Mouse (Mus musculus): ENCODE results near the gene Treml4. TPM values are rescaled to one million over a fixed set of nuclear protein-coding genes. Genes with fewer than 3 reads are reported as not detected.

Treml4 gene
- polyA plus RNA-seq, 1 experiment from 2014 or later: 0.12 TPM

DNA sequence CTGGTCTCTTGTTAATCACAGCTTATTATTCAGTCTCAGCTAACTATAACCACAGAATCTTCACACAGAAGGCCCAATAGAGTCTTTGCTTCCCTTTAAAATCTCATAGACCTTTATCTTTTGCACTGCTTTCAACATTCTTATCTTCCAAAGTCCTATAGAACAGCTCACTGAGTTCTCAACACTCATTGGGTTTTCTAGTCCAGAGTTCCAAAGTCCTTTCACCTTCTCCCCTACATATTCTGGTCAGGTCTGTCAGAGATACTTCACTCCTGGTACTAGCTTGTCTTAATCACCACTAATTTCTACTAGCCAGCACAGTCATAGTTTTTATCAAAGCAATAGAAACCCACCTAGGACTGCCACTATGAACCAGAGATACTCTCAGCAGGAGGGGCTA lies 7.5 kb upstream of the Treml4 start:
- H3K36me3 ChIP-seq: no peaks in the 10 kb centered on the region
- no peak overlapping the region for H3K9ac ChIP-seq
- no peak overlapping the region for H3K27ac ChIP-seq
- H3K9me3 ChIP-seq: no peaks in the 10 kb centered on the region; the same call in 1 of the 2 replicates
- H3K4me2 ChIP-seq (replicated peaks): no peak overlapping the region
- no peaks in the 10 kb centered on the region for H3K4me1 ChIP-seq
- no peaks in the 10 kb centered on the region for H3K27me3 ChIP-seq
- ATAC-seq (ENCODE audit: insufficient number of reproducible peaks, insufficient read depth, low FRiP score, low TSS enrichment): no peak
- no peak overlapping the region for H3K4me3 ChIP-seq

DNA sequence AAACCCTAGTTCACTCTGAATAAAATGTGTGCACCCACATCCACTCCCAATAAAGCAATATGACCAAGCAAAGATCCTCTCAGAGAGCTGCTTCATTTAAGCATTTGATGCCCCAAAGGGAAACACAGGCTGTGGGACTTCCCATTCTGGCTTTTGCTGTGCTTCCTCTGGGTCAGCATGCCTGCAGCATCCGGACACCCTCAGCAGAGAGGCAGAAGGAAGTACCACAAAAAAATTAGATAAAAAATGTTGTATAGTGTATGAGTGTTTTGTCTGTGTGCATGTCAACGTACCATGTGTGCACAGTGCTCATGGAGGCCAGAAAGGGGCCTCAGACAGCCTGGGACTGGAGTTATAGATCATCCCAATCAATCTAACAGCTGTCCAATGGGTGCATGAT lies 2.2 kb upstream of the Treml4 start:
- Histone ChIP-seq H3K4me3 (no peak overlapping the region), H3K9ac (no peak overlapping the region), H3K4me2 (replicated peaks) (no peak overlapping the region), H3K36me3 (no peaks in the 10 kb centered on the region), H3K27me3 (no peaks in the 10 kb centered on the region), H3K4me1 (no peaks in the 10 kb centered on the region), H3K27ac (no peak overlapping the region), H3K9me3 (no peaks in the 10 kb centered on the region; the same call in 1 of the 2 replicates)
- 87% methylated on average over 2 of the region's 2 CpGs for WGBS
- ATAC-seq (ENCODE audit: insufficient number of reproducible peaks, insufficient read depth, low FRiP score, low TSS enrichment): no peak

DNA sequence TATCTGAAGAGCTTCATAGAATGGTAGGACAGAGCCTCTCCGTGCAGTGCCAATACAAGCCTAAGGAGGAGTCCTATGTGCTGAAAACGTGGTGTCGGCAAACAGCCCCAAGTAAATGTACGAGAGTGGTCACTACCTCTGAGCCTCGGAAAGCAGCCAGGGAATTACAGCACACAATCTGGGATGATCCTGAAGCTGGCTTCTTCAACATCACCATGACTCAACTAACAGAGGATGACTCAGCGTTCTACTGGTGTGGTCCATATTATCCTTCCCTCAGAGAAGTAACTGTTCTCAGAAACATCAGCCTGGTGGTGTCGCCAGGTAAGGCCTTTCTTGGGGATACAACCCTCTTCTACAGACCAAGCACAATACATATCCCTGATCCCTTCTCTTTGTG lies 567 bp downstream of the Treml4 start:
- no peak overlapping the region for H3K4me2 ChIP-seq (replicated peaks)
- ATAC-seq (ENCODE audit: insufficient number of reproducible peaks, insufficient read depth, low FRiP score, low TSS enrichment): no peak

DNA sequence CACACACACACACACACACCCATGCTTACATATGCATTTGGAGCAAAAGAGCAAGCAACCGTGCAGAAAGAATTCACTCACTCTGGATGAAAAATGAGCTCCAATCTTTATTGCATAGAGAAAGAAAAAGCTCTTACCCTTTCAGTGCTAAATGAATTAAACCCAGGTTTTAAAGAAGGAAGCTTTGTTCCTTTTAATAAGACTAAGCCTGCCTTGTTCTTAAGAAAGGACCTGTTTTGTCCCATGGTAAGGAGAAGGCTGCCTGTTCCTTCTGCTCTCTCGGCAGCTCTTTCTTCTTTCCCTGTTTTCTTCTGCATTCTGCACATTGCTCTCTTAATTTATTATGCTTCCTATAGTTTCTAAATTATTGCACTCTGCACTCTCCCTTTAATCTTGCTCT lies 2.0 kb downstream of the Treml4 start:
- no peak for ATAC-seq (ENCODE audit: insufficient number of reproducible peaks, insufficient read depth, low FRiP score, low TSS enrichment)
- H3K4me3 ChIP-seq: no peak overlapping the region
- no peak overlapping the region for H3K4me2 ChIP-seq (replicated peaks)
- no peaks in the 10 kb centered on the region for H3K36me3 ChIP-seq
- no peak overlapping the region for H3K27ac ChIP-seq
- H3K9ac ChIP-seq: no peak overlapping the region
- no peaks in the 10 kb centered on the region for H3K4me1 ChIP-seq
- 34% methylated on average over 2 of the region's 2 CpGs for WGBS
- H3K27me3 ChIP-seq: no peaks in the 10 kb centered on the region
- H3K9me3 ChIP-seq: no peaks in the 10 kb centered on the region

More for the DNA sequence above, 567 bp downstream of the Treml4 start:
- Histone ChIP-seq H3K9me3 (no peaks in the 10 kb centered on the region), H3K27me3 (no peaks in the 10 kb centered on the region), H3K27ac (no peak overlapping the region), H3K9ac (no peak overlapping the region), H3K36me3 (no peaks in the 10 kb centered on the region), H3K4me1 (no peaks in the 10 kb centered on the region), H3K4me3 (no peak overlapping the region)
- WGBS: 88% methylated on average over 7 of the region's 7 CpGs

DNA sequence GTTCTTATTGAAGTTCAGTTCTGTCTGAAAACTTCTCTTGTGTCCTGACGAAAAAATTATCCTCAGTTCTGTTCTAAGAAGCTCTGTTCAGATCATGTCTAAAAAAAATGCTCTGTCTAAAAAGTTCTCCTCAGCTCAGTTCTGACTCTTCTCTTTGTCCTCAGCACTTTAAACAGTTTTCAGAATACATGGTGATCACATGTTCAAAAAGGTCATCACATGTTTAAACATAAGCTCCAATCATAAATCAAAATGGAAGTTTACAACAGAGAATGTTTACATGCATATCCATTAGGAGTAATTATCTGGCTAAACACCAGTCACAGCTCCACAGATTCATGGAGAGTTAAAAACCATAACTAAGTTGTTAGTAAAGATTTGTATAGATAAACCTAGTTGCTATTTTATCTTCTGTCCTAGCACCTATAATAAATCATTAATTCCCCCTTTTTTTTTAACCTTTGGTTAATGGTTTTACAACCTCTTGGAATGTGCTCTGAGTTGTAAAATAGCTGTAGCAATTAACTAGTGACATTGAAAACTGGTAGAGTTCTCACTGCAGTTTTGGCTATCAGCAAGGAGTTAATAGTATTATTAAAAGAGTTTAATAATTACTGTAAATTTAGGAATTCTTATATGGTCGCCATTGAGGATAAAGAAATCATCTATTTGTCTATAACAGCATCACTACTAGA lies 2.7 kb downstream of the Treml4 start:
- Histone ChIP-seq H3K4me2 (replicated peaks) (no peak overlapping the region), H3K9me3 (no peaks in the 10 kb centered on the region), H3K4me3 (no peak overlapping the region), H3K9ac (no peak overlapping the region), H3K4me1 (no peaks in the 10 kb centered on the region), H3K27ac (no peak overlapping the region), H3K36me3 (no peaks in the 10 kb centered on the region), H3K27me3 (no peaks in the 10 kb centered on the region)
- no peak for ATAC-seq (ENCODE audit: insufficient number of reproducible peaks, insufficient read depth, low FRiP score, low TSS enrichment)
- 54% methylated on average over 2 of the region's 2 CpGs for WGBS

DNA sequence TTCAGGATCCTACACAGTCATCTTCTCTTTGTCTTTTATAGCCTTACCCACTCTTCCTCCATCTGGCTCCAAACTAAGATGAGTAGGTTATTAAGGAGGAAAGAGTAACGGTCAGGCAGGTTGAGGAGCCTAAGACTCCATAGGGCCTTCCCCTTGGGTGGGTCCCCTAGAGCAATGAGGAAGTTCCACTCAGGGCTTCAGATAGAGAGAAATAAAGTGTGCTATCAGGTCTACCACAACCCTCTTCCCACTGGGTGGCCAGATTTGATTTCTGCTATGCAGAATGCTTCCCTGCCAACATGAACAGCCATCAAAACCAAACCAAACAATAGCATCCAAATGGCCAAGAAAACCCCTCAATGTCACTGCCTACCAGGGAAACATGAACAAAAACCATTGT lies 3.5 kb downstream of the Treml4 start:
- Histone ChIP-seq H3K4me1 (no peaks in the 10 kb centered on the region), H3K4me3 (no peak overlapping the region), H3K9ac (no peak overlapping the region), H3K9me3 (no peaks in the 10 kb centered on the region), H3K27ac (no peak overlapping the region), H3K27me3 (no peaks in the 10 kb centered on the region), H3K4me2 (replicated peaks) (no peak overlapping the region), H3K36me3 (no peaks in the 10 kb centered on the region)
- 81% methylated on average over 1 of the region's 1 CpGs for WGBS
- no peak for ATAC-seq (ENCODE audit: insufficient number of reproducible peaks, insufficient read depth, low FRiP score, low TSS enrichment)

DNA sequence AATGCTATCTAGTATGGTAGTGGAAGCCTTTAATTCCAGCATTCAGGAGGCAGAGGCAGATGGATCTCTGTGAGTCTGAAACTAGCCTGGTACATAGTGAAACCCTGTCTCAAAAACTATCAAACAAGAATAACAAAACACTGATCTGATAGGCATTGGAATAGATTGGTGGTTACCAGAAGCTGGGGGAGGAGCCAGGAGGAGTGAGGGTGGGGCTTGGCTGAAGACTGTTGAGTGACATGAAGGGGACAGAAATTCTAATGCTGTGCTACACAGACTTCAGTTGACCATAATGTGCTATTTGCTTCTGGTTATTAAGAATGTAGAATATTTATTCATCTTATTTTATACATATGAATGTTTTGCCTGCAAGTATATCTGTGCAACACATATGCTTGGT lies 4.2 kb downstream of the Treml4 start:
- no peak for ATAC-seq (ENCODE audit: insufficient number of reproducible peaks, insufficient read depth, low FRiP score, low TSS enrichment)
- H3K4me1 ChIP-seq: no peaks in the 10 kb centered on the region
- H3K27me3 ChIP-seq: no peaks in the 10 kb centered on the region
- no peak overlapping the region for H3K27ac ChIP-seq
- no peak overlapping the region for H3K4me2 ChIP-seq (replicated peaks)
- H3K9ac ChIP-seq: no peak overlapping the region
- no peak overlapping the region for H3K4me3 ChIP-seq
- H3K9me3 ChIP-seq: no peaks in the 10 kb centered on the region
- no peaks in the 10 kb centered on the region for H3K36me3 ChIP-seq

DNA sequence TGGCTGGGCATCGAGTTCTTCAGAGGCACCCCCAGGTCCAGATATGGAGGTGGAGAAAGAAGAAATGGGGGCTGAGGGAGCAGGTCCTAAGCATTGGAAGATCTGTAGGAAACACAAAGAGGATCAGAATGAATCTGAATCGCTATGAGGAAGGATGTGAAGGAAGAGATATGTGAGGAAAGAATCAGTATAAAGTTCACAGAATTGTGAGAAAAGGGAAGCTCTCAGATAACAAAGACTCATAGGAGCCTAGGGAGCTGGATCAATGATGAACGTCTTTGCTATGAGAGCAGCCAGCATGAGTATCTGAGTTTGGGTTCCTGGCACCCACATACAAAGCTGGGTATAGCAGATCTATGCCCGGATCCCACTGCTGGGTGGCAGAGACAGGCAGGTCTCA lies 5.7 kb downstream of the Treml4 start:
- ATAC-seq (ENCODE audit: insufficient number of reproducible peaks, insufficient read depth, low FRiP score, low TSS enrichment): no peak
- Histone ChIP-seq H3K4me1 (no peaks in the 10 kb centered on the region), H3K9me3 (no peaks in the 10 kb centered on the region), H3K27ac (no peak overlapping the region), H3K9ac (no peak overlapping the region), H3K27me3 (no peaks in the 10 kb centered on the region), H3K4me3 (no peak overlapping the region), H3K4me2 (replicated peaks) (no peak overlapping the region), H3K36me3 (no peaks in the 10 kb centered on the region)
- 71% methylated on average over 4 of the region's 4 CpGs for WGBS

DNA sequence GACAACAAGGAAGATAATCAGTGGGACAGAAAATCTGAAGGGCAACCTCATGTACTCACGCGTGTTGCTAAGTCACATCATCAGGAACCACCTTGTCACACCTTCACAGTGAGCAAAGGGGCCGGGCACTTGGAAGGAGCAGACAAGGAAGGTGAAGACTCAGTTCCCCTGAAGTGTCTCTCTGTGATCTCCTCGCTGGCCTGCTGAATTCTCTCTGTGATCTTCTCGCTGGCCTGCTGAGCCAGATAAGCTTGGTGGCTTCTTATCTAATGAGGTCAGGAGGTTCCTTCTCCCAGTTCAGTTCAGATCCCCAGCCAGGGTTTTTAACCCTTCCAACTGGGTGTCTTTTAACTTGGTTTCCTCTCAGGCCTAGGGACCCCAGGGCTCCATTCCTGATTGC lies 8.1 kb downstream of the Treml4 start:
- H3K27ac ChIP-seq: no peak overlapping the region
- H3K36me3 ChIP-seq: no peaks in the 10 kb centered on the region
- H3K4me3 ChIP-seq: no peak overlapping the region
- no peak overlapping the region for H3K9ac ChIP-seq
- no peaks in the 10 kb centered on the region for H3K4me1 ChIP-seq
- no peaks in the 10 kb centered on the region for H3K9me3 ChIP-seq
- 81% methylated on average over 5 of the region's 5 CpGs for WGBS
- no peaks in the 10 kb centered on the region for H3K27me3 ChIP-seq
- no peak for ATAC-seq (ENCODE audit: insufficient number of reproducible peaks, insufficient read depth, low FRiP score, low TSS enrichment)
- H3K4me2 ChIP-seq (replicated peaks): no peak overlapping the region

DNA sequence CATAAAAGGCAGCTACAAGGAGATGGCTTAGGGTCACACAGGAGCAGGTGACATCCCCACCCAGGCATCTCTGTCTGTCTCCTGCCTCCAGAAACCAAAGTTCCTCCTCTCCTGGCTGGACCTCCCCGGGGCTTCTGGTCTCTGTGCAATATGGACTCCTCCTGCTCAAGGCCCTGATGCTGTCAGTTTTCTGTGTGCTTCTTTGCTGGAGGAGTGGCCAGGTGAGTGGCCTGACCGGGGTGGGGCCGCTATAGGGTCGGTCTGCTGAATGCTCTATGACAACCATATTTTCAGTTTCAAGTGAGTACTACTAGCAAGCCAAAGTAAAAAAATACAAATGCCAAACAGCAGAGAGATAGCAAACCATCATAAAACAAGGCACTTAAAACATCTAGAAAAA lies 8.5 kb downstream of the Treml4 start:
- no peaks in the 10 kb centered on the region for H3K27me3 ChIP-seq
- H3K27ac ChIP-seq: no peak overlapping the region
- no peak for ATAC-seq (ENCODE audit: insufficient number of reproducible peaks, insufficient read depth, low FRiP score, low TSS enrichment)
- H3K4me2 ChIP-seq (replicated peaks): no peak overlapping the region
- no peaks in the 10 kb centered on the region for H3K9me3 ChIP-seq
- 93% methylated on average over 4 of the region's 4 CpGs for WGBS
- H3K36me3 ChIP-seq: no peaks in the 10 kb centered on the region
- H3K4me3 ChIP-seq: no peak overlapping the region
- H3K4me1 ChIP-seq: no peaks in the 10 kb centered on the region
- no peak overlapping the region for H3K9ac ChIP-seq

DNA sequence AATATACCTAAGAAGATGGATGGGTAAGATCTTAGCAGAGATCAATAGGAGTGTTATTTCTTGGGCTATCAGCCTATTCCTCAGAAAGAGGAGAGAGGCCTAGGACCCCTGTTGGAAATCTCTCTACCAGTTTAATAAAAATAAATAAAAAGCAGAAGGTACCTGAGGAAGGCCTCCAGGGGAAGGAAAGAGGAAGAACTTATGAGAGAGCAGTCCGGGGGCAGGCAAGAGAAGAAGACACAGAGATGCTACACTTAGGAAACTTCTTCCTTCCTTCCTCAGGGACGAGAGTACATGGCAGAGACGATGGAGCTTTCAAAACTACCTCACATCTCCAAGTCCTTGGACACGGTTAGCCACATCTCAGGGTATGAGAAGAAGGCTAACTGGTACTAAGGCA lies 10.0 kb downstream of the Treml4 start:
- WGBS: 88% methylated on average over 4 of the region's 4 CpGs
- H3K27ac ChIP-seq: no peak overlapping the region
- no peak for ATAC-seq (ENCODE audit: insufficient number of reproducible peaks, insufficient read depth, low FRiP score, low TSS enrichment)

DNA sequence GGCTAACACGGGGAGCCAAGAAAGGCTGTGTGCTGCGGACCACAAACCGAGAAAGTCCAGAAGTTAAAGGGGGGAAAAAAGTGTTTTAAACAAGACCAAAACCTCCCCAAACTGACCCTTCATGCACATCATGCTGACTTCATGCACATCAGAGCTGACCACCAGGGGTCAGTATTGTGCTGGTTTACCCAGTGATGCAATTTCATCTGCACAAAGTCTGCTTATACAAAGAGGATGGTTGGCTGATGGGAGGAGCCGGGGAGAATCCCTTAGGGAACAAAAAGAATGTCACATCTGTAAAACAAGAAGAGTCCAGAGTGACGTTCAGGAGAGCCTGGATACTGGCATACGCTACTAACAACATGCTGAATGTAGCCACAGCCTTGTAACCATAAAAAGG lies 10.8 kb downstream of the Treml4 start:
- Histone ChIP-seq H3K4me1 (no peaks in the 10 kb centered on the region), H3K27ac (no peak overlapping the region), H3K9me3 (no peaks in the 10 kb centered on the region), H3K36me3 (no peaks in the 10 kb centered on the region), H3K4me3 (no peak overlapping the region), H3K9ac (no peak overlapping the region), H3K27me3 (no peaks in the 10 kb centered on the region), H3K4me2 (replicated peaks) (no peak overlapping the region)
- 26% methylated on average over 6 of the region's 6 CpGs for WGBS
- ATAC-seq (ENCODE audit: insufficient number of reproducible peaks, insufficient read depth, low FRiP score, low TSS enrichment): no peak

More for the DNA sequence above, 10.0 kb downstream of the Treml4 start:
- Histone ChIP-seq H3K9me3 (no peaks in the 10 kb centered on the region), H3K9ac (no peak overlapping the region), H3K27me3 (no peaks in the 10 kb centered on the region), H3K36me3 (no peaks in the 10 kb centered on the region), H3K4me2 (replicated peaks) (no peak overlapping the region), H3K4me1 (no peaks in the 10 kb centered on the region), H3K4me3 (no peak overlapping the region)

DNA sequence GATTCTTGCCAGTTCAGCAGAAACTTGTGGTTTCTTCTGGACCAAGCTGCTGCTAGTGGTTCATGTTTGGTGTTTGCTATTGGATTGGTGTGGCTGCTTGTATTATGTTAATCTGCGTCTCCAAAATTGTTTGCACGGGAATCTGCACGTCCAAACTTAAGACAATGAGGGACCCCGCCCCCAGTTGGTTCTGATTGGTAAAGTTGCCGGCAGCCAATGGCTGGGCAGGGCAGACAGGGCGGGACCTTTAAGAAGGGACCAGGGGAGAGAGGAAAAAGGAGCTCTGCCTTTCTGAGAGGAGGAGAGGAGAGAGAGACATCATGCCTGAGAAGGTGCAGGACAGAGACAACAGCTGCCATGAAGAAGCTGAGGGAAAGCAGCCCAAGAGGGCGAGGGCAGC lies 11.6 kb downstream of the Treml4 start:
- Histone ChIP-seq H3K4me3 (no peak overlapping the region), H3K9ac (no peak overlapping the region)
- WGBS: 61% methylated on average over 7 of the region's 7 CpGs

More for the DNA sequence above, 11.6 kb downstream of the Treml4 start:
- no peaks in the 10 kb centered on the region for H3K9me3 ChIP-seq
- no peaks in the 10 kb centered on the region for H3K27me3 ChIP-seq
- no peak for ATAC-seq (ENCODE audit: insufficient number of reproducible peaks, insufficient read depth, low FRiP score, low TSS enrichment)
- H3K4me2 ChIP-seq (replicated peaks): no peak overlapping the region
- H3K4me1 ChIP-seq: peaks cover 2% of the 10 kb centered on the region
- H3K27ac ChIP-seq: no peak overlapping the region
- no peaks in the 10 kb centered on the region for H3K36me3 ChIP-seq
